Mouse (Mus musculus) bone marrow macrophage, adult 2 months (primary cell): Measurements from ENCODE around the gene Ccdc186.

ENCODE experiments used
- CTCF ChIP-seq: IDR thresholded peaks from 2 replicates; pipeline ENCODE4 v1.5.1; 2012; ENCODE audit warnings: low read depth, mild to moderate bottlenecking, low read length, moderate library complexity
- POLR2A ChIP-seq: IDR thresholded peaks from 2 replicates; pipeline ENCODE4 v1.6.1; 2012; ENCODE audit warnings: mild to moderate bottlenecking, low read depth, low read length, borderline replicate concordance

GRCm38 (mm10) chr19:56762686-56763085 is 59.3 kb downstream of the Ccdc186 start:
- TF ChIP-seq CTCF (no peak), POLR2A (no peak)
